In the genomic region with DNA sequence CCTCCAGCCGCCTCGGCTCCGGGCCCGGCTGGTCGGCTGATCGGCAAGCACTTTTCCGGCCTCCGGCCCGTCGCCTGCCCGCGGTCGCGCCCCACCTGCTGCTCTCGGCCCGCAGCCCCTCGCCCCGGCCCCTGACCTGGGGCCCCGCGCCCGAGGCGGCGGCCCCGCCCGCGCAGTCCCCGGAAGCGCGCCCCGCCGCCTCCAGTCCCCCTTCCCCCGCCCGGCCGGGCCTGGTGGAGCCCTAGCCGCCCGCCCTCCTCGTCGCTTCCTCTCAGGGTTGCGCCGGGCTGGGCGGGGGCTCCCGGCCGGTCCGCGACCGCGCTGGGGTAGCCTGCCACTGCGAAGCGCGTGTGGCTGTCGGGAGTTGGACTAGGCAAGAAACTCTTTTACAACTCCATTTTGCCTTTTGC, we compare ENCODE assay signal across 8 mouse cellular contexts. TPM values are rescaled to one million over a fixed set of nuclear protein-coding genes. Genes with fewer than 3 reads are reported as not detected.
A peak's percentile ranks its signal among the peaks of the same experiment; 100 is the strongest.
DNase-seq lines count a peak whose midpoint lies in the region; ATAC-seq and TF ChIP-seq lines count a peak whose summit lies in the region.

No protein-coding gene starts in this region.

- under 1% methylated on average over 35 of the region's 51 CpGs for WGBS in lung, postnatal 0 days

- peaks cover 4% of the 10 kb centered on the region for H3K4me1 ChIP-seq in testis, adult 2 months (ENCODE audit: control insufficient read depth, insufficient read depth, low read length)
- peaks cover 27% of the 10 kb centered on the region for H3K4me1 ChIP-seq in lung, postnatal 0 days (ENCODE audit: insufficient read depth, low read depth, low read length)

- H3K27ac ChIP-seq in testis, adult 2 months (ENCODE audit: control insufficient read depth, insufficient read depth, low read depth, low read length): peak overlapping the region; percentile 99
- H3K27ac ChIP-seq in lung, postnatal 0 days (ENCODE audit: low read length): peak overlapping the region; percentile 100

- DNase-seq in testis, postnatal 14 days (ENCODE audit: low spot score): no peak
- peak; percentile 38 to 72 for DNase-seq in cerebellum, postnatal 4 days (ENCODE audit: low spot score in 2 of 2)
- peak; percentile 62 to 66 for DNase-seq in kidney, adult 8-10 months
- DNase-seq in lung, postnatal 0 days (ENCODE audit: low spot score): peak; percentile 94
- peak; percentile 84 for DNase-seq in ovary, postnatal 36 days (ENCODE audit: low spot score)
- DNase-seq in urinary bladder, postnatal 10 days (ENCODE audit: low spot score): peak; percentile 31

- ATAC-seq in granulocyte monocyte progenitor cell, adult 5-6 weeks (replicated peaks; ENCODE audit: poor library complexity, severe bottlenecking): peak; percentile 59
- peak; percentile 83 for ATAC-seq in lung, postnatal 0 days

- TF ChIP-seq CTCF in testis, adult 2 months (IDR thresholded peaks at IDR 0.05; ENCODE audit: control insufficient read depth, insufficient read depth, insufficient replicate concordance, low read depth, low read length): no peak
- no peak for TF ChIP-seq CTCF in lung, postnatal 0 days (IDR thresholded peaks at IDR 0.05)

- H3K9ac ChIP-seq in lung, postnatal 0 days (replicated peaks; ENCODE audit: low read depth): peak overlapping the region; percentile 98

- TF ChIP-seq POLR2A in testis, adult 2 months (IDR thresholded peaks at IDR 0.05; ENCODE audit: control insufficient read depth, low read depth, low read length): no peak

- H3K27me3 ChIP-seq in testis, adult 2 months (ENCODE audit: control insufficient read depth, insufficient read depth, low read length): no peaks in the 10 kb centered on the region
- no peaks in the 10 kb centered on the region for H3K27me3 ChIP-seq in lung, postnatal 0 days (replicated peaks; ENCODE audit: insufficient read depth, low read length)

- peak overlapping the region; percentile 60 for H3K4me2 ChIP-seq in lung, postnatal 0 days (replicated peaks; ENCODE audit: low read depth, low read length)

- H3K4me3 ChIP-seq in testis, adult 2 months (ENCODE audit: control insufficient read depth, low read depth, low read length): peak overlapping the region; percentile 96
- H3K4me3 ChIP-seq in lung, postnatal 0 days (ENCODE audit: low read depth, low read length): peak overlapping the region; percentile 99

- no peak for TF ChIP-seq EP300 in lung, postnatal 0 days (IDR thresholded peaks at IDR 0.05)

- peaks cover 1% of the 10 kb centered on the region for H3K36me3 ChIP-seq in testis, adult 2 months (ENCODE audit: control insufficient read depth, insufficient read depth, low read length)
- H3K36me3 ChIP-seq in lung, postnatal 0 days (ENCODE audit: insufficient read depth, low read length): peaks cover 10% of the 10 kb centered on the region; the same call in 1 of the 2 replicates

- H3K9me3 ChIP-seq in lung, postnatal 0 days (ENCODE audit: low read length): no peaks in the 10 kb centered on the region

RNA-seq across cellular contexts. Expression of gene Tcta, which starts 0.6 kb away (rescaled TPM):
- polyA plus RNA-seq in testis, adult 2 months (2012; rRNA removed): 40.4 and 42.0 TPM in 2 replicates
- 13.7 and 16.6 TPM in 2 replicates for total RNA-seq in granulocyte monocyte progenitor cell, adult 5-6 weeks (2014; fragmentation: Nextera tagmentation)
- total RNA-seq in granulocyte monocyte progenitor cell, adult 5-6 weeks (2017): 4.1 and 6.7 TPM in 2 replicates
- polyA plus RNA-seq in lung, postnatal 0 days (2015; fragmentation: Nextera tagmentation; extraction: Ambion mirVana): 92.9 and 93.1 TPM in 2 replicates

RNA-seq across cellular contexts. Expression of gene Rhoa, which starts 0.6 kb away (rescaled TPM):
- polyA plus RNA-seq in testis, adult 2 months (2012; rRNA removed): 34.8 and 40.5 TPM in 2 replicates
- 256 and 296 TPM in 2 replicates for total RNA-seq in granulocyte monocyte progenitor cell, adult 5-6 weeks (2014; fragmentation: Nextera tagmentation)
- total RNA-seq in granulocyte monocyte progenitor cell, adult 5-6 weeks (2017): 242 and 247 TPM in 2 replicates
- 582 and 634 TPM in 2 replicates for polyA plus RNA-seq in lung, postnatal 0 days (2015; fragmentation: Nextera tagmentation; extraction: Ambion mirVana)

RNA-seq across cellular contexts. Expression of gene Amt, which starts 9.9 kb away (rescaled TPM):
- polyA plus RNA-seq in testis, adult 2 months (2012; rRNA removed): 4.3 and 7.9 TPM in 2 replicates
- 0.19 and 0.70 TPM in 2 replicates for total RNA-seq in granulocyte monocyte progenitor cell, adult 5-6 weeks (2014; fragmentation: Nextera tagmentation)
- total RNA-seq in granulocyte monocyte progenitor cell, adult 5-6 weeks (2017): 1.8 TPM in 1 of 2 replicates, not detected in the other
- 9.2 and 9.8 TPM in 2 replicates for polyA plus RNA-seq in lung, postnatal 0 days (2015; fragmentation: Nextera tagmentation; extraction: Ambion mirVana)

RNA-seq across cellular contexts. Expression of gene Nicn1, which starts 16.3 kb away (rescaled TPM):
- 23.1 and 24.8 TPM in 2 replicates for polyA plus RNA-seq in testis, adult 2 months (2012; rRNA removed)
- total RNA-seq in granulocyte monocyte progenitor cell, adult 5-6 weeks (2014; fragmentation: Nextera tagmentation): 8.7 and 9.8 TPM in 2 replicates
- 5.2 and 10.7 TPM in 2 replicates for total RNA-seq in granulocyte monocyte progenitor cell, adult 5-6 weeks (2017)
- 15.8 and 18.3 TPM in 2 replicates for polyA plus RNA-seq in lung, postnatal 0 days (2015; fragmentation: Nextera tagmentation; extraction: Ambion mirVana)

RNA-seq across cellular contexts. Expression of gene Gpx1, which starts 32.1 kb away (rescaled TPM):
- 64.0 and 88.9 TPM in 2 replicates for polyA plus RNA-seq in testis, adult 2 months (2012; rRNA removed)
- 2,602 and 2,684 TPM in 2 replicates for total RNA-seq in granulocyte monocyte progenitor cell, adult 5-6 weeks (2014; fragmentation: Nextera tagmentation)
- 1,938 and 2,180 TPM in 2 replicates for total RNA-seq in granulocyte monocyte progenitor cell, adult 5-6 weeks (2017)
- polyA plus RNA-seq in lung, postnatal 0 days (2015; fragmentation: Nextera tagmentation; extraction: Ambion mirVana): 1,509 and 1,541 TPM in 2 replicates

Comparison
In these comparisons a context has a peak if more than half of its experiments do, and no peak if none do; other contexts are left out.
1. RNA of gene Rhoa, which starts 0.6 kb away (polyA plus RNA-seq): 582 to 634 TPM in lung, postnatal 0 days; 34.8 to 40.5 TPM in testis, adult 2 months; every median in the first group is over 10 times any median in the second.